Mouse (Mus musculus): ENCODE results near the gene Carmil3.

The Carmil3 gene

DNA sequence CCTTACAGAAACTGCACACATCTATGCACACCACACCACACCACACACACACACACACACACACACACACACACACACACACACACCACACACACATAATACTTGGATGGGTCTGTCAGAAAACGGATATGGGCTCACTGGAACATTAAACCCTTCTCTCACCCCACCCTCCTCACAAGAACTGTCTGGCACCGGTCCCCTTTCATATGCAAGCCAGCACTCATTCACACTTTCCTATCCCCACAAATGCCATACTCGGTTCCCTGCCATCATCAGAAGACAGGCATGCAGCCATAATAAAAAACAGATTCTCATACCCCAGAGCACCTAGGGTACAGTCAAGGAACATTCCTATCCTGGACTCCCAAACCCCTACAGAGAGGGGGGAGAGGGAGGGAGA is 1.7 kb downstream of the Carmil3 start:
- in situ Hi-C loops (cut with MboI, MseI) = loop anchor here (5.0 to 10.0 kb wide), 2 partner anchors 40 to 1083 kb away; partner anchors contain the start of genes Cenpj and Parp4

DNA sequence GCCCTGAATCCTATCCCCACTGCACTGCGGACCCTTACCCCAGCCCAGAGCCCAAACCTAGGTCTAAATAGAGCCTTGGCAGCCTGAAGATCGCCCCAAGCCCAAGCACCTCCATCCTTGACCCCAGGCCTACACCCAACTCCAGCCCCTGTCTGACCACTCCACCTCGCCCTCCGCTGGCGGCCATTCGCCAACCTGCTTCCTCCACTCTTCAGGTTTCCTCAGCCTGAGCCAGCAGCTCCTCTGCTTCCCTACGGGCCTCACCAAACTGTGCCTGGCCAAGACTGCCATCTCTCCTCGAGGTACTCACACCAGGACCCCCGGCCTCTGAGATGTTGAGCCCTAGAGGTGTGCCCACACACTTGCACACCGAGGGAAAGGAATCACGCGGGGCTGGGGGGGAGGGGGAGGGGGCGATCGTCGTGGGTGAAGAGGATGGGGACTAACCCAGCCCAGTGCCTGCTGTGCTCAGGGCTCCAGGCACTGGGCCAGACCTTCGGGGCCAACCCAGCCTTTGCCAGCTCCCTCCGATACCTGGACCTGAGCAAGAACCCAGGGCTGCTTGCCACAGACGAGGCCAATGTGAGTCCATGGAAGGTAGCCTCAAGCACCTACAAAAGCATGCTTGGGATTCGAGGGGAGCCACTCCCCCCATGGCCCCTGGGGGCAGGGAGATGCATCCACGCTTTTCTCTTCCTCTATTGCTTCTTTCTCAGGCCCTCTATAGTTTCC is 5.2 kb downstream of the Carmil3 start:
- in situ Hi-C loops (cut with MboI, MseI) = loop anchor here (10.0 kb wide), 1 partner anchor 1079 kb away; the partner anchor contains the start of genes Cenpj and Parp4

DNA sequence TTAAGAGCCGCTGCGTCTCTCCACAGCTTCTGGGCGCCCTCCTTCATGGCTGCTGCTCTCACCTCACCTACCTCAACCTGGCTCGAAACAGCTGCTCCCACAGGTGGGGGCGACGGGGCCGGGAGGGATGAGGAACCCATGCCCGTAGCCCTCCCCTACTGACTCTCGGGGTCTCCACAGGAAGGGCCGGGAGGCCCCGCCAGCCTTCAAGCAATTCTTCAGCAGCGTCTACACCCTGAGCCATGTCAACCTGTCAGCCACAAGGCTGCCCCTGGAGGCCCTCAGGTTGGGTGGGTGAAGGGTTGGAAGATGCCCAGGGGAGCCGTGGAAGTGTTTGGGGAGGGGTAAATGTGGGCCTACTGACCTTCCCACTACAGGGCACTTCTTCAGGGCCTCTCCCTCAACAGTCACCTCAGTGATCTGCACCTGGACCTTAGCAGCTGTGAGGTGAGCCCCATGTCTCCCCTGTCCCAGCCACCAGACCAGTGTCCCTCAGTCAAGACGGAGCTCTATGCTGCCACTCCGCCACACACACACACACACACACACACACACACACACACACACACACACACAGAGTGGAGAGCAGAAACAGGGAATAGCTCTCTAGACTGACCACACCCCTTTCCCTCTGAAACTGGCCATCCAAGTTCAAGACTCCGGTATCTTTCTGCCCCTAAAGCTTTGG is 6.5 kb downstream of the Carmil3 start:
- in situ Hi-C loops (cut with MboI, MseI) = loop anchor here (10.0 kb wide), 1 partner anchor 1078 kb away; the partner anchor contains the start of genes Cenpj and Parp4

DNA sequence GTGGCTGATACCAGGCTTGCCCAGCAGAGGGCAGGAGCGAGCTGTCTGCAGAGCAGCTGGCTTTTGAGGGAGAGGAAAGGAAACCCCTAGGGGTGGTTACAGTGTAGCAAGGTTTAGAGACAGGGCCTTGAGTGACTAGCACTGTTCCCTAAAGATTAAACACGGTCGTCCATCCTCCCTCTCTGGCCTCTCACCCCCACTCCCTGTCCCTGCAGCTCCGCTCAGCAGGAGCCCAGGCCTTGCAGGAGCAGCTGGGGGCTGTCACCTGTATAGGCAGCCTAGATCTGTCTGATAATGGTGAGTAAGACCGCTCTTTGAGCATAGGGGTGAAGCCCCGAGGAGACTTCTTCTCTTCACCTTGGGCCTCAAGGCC is 7.0 kb downstream of the Carmil3 start:
- in situ Hi-C loops (cut with MboI, MseI) = loop anchor here (10.0 kb wide), 1 partner anchor 1077 kb away; the partner anchor contains the start of genes Cenpj and Parp4

DNA sequence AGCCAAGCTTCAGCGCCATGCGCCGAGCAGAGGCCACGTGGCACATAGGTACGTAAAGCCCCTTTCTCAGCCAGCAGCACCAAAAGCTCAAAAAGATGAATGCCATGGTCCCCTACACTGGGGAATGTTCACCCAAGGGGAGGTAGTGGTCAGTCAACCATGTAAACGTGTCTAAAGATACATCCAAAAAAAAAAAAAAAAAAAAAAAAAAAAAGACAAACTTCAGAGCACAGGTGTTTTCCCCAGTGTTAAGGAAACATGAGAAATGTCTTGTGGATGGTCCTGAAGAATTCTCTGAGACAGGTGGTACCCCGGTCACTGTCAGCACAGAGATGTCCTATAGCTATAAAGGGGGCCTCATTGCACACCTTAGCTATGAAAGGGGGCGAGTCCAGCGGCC is 15.2 kb downstream of the Carmil3 start:
- in situ Hi-C loops (cut with MboI, MseI) = no loop called here

DNA sequence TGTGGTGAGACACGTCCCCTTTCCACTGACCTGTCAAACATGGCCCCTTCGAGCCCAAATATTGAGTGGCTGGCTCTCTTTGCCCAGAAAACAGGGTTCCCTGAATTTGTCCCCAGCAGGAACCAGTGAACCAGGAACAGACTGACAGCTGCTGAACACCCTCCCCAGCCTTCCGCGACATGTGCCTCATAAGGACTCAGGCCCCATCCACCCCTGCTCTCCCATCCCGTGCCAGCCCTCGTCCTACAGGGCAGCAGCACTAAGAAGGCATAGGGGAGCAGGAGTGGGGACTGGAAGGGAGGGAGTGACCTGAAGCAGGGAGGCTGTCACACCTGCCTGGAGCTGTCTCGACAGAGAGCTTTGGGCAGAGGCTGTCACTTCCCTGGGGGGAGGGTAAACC is 17.4 kb downstream of the Carmil3 start:
- in situ Hi-C loops (cut with MboI, MseI) = no loop called here

DNA sequence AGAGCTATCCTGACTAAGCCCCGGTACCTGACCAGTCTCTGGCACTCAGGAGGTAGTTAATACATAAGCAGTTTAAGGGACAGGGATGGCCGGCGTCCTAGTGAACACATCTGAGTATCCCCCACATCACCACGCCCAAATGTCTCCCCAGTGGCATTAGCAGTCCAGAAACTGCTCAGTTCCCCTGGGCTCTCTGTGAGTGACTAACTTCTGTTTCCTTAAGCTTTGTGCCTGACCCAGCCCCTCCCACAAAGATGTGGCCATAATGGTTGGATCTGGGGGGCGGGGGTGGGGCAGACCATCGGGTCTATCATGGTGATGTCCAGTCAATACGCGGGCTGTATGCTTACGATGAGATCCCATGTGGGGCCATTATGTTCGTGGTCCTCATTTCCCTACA is 19.1 kb downstream of the Carmil3 start:
- in situ Hi-C loops (cut with MboI, MseI) = no loop called here

DNA sequence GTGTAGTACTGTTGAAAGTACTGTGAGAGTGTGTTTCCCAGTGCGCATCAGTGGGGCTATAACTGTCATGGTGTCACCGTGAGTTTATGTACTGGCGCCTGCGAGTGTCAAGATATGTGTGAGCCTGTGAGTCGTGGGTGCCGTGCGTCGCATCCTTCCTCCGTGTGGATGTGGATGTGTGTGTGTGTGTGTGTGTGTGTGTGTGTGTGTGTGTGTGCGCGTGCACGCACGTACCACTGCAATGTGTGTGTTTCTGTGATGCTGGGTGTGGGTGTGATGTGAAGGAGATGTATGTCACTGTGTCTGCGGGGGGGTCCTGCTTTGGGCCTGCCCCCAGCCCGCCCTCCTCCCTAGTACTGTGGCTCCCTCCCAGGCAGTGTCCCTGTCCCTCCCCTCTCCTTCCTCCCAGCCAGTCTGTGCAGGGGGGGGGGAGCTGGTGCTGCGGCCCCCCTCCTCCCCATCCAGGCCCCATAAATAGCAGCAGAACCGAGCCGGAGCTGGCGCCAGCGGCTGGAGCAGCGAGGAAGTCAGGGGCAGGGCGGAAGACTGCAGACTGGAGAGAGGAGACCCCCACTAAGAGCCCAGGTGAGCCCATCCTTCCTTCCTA is 19.8 kb downstream of the Carmil3 start, which contains the start of gene Cpne6:
Gene Cpne6 (plus strand): TSS at position 321 of the 607 bp plus-strand sequence.
- in situ Hi-C loops (cut with MboI, MseI) = no loop called here

DNA sequence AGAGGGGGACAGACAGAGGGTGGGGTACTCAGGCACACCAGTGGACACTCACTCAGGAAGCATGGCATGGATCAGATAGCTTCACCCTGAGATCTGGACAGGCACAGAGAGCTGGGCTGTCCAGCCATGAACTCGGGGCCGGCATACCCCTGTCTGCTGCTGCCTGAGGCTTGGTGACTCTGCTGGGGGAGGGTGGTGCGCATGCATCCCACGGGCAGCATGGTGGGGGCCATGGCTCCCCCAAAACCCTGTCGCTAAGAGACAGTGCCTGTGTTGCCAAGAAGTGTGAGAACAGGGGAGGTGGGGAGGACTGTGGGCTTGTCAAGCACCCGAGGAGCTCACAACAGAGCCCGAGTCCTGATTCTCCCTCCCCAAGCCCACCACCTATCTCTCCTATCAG is 20.6 kb downstream of the Carmil3 start:
- in situ Hi-C loops (cut with MboI, MseI) = no loop called here

DNA sequence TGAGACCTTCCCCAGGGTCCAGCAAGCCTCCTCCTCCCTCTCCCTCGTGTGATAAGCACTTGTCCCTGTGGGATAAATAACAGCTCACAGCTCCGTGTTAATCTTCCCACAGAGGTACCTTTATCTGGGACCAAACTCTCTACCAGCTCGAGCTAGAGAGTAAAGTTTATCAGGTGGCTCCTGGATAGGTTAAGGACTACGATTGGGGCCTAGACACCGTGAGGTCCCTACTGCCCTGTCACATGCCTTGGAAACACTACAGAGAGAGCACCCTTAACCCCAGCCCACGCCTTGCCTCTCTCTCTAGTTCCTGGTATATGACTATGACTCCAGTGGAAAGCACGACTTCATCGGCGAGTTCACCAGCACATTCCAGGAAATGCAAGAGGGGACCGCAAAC is 23.5 kb downstream of the Carmil3 start:
- in situ Hi-C loops (cut with MboI, MseI) = no loop called here

DNA sequence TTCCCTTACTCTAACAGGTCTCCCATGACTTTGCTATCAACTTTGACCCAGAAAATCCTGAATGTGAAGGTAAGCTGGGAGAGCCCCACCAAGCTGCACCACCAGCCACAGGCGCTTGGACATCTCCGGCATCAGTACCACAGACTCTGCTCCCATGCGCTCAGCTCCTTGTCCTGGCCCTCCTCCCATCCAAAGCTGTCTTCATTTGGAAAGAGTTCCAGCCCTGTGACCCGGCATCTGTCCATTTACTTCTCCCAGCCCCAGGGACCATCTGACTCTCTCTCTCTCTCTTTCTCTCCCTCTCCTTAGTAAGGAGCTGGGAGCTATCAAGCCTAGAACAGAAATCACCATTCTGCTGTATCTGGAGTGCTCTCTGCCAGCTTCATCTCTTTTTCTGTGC is 25.4 kb downstream of the Carmil3 start:
- in situ Hi-C loops (cut with MboI, MseI) = no loop called here

DNA sequence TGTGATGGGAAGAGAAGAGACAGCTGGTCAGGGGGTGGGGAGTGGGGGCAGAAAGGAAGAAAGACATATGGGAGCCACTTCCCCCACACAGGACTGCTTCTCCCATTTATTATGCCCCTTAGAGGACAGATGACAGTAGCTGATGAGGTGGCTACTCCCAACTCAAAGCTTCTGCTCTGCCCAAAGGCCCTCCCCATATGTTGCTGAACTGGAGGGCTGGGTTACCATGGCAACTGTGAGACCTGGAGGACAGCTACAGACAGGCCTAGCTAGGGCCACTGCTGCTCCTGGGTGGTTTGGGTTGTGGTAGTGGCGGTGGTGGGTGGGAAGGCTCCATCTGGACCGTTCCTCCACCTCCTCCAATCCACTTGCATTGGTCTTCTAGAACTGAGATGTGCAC is 28.4 kb downstream of the Carmil3 start:
- in situ Hi-C loops (cut with MboI, MseI) = no loop called here

DNA sequence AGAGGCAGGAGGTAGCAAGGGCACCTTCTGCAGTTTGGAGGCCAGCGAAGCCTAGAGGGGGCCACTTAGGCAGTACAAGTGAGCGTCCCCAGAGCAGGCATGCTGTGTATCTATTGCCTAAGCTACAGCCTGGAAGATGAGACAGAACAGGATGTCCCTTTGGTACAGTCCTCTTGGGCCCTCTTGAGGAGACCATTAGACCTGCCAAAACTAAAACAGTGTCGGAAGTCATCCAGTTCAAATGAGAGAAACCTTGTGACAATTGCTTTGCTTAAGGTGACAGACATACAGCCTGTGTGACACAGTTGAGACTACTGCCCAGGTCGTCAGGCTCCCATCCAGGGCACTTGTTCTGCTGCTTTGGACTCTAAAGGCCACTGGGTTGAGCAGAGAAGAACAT is 29.2 kb downstream of the Carmil3 start:
- in situ Hi-C loops (cut with MboI, MseI) = no loop called here

DNA sequence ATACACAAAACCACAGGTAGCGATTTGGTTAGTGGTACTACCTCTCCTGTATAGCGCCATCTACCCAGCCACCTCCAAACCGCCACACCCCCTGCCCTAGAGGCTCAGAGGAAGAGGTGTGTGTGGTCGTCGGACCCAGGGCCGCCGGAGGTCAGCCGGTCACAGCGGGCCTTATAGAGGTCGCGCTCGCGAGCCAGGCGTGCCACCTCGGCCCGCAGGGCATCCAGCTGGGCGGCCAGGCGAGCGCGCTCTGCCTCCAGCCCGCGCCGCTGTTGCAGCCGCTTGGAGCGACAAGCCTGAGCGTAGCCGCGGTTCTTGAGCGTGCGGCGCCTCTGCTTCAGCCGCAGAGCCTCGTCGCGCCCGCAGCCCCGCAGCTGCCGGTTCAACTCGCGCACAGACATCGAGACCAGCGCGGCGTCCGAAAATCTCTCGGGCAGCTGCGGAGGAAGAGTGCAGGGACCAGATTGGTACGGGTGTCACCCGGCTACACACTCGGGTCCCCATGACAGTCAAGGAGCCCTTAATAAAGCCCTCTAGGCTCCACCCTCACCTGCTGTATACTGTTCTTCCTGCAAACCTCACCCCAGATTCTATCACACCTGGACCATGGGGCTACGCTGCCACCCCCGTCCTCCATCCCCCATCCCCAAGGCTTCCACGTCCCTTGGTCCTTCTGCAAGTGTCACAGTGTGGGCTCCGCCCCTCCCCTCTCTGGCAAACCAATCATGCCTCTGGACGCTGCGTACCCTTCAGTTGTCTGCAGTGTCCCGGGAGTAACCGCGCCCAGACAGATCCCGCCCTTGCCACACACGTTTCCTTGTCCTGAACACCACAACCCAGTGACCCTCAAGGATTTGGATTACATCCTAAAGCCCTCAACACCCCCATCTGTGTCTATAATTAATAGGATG is 30.3 kb downstream of the Carmil3 start:
- in situ Hi-C loops (cut with MboI, MseI) = no loop called here

DNA sequence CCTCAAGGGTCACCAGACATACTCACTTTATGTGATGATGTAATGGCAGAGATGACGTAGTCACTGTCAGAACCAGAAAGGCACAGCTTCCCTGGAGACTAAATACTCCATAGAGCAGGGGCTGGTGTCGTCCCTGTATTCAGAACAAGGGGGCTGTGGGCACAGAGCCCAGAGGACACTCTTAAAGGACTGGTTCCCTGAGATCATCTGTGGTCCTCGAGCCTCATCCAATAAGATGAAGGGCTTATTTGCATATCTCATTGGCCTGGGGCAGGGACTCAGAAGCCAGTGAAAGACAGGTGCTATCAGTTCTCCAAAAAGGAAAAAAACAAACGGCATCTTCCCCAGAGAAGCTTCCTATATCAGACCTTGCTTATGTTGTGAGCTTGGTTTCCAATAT is 33.6 kb downstream of the Carmil3 start:
- in situ Hi-C loops (cut with MboI, MseI) = no loop called here

DNA sequence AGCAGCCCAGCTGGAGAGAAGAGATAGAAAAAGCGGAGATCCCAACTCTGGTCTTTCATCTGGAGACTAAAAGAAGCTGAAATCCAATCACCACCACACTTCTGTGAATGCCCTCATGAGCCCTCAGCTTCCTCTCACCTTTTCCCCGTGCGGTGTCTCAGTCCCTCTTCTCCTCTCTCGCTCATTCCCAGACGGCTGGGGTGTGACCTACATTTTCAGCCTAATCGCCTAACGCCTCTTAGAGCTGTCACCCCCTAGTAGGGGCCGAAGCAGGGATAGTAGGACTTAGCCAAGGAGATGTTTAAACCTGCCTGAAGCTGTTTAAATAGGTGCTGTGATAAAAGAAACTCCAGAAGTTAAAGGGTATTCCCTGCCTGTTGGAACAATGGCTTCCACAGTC is 34.3 kb downstream of the Carmil3 start, which contains the start of gene Nrl:
Gene Nrl (minus strand): TSS at position 197 of the 400 bp plus-strand sequence.
- in situ Hi-C loops (cut with MboI, MseI) = no loop called here

DNA sequence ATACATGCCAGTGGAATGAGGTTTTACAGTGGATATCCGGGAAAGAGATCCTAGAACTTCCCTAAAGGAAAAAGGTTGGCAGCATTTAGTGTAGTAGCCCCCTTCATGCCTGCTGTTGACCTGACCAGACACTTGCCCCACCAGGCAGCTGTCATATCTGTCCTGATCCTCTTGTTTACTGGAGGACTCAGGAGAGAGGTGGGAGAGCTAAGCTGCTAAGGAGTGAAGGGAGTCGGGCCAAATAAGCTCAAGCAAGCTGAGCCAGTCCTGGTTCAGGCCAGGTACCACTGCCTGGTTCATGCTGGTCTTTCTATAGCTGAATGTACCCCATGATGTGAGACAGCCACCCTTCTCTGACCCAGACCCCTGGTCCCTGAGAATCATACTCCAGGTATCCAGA is 36.2 kb downstream of the Carmil3 start:
- in situ Hi-C loops (cut with MboI, MseI) = no loop called here

DNA sequence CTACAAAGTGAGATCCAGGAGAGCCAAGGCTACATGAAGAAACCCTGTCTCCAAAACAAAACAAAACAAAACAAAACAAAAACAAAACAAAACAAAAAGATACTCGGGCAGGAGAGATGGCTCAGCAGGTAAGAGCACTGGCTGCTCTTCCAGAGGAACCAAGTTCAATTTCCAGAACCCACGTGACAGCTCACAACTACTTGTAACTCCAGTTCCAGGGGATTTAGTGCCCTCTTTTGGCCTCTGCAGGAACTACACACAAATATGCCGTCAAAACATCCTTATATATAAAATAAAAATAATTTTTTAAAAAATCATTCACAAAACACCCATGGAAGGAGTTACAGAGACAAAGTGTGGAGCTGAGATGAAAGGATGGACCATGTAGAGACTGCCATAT is 37.5 kb downstream of the Carmil3 start:
- in situ Hi-C loops (cut with MboI, MseI) = no loop called here

DNA sequence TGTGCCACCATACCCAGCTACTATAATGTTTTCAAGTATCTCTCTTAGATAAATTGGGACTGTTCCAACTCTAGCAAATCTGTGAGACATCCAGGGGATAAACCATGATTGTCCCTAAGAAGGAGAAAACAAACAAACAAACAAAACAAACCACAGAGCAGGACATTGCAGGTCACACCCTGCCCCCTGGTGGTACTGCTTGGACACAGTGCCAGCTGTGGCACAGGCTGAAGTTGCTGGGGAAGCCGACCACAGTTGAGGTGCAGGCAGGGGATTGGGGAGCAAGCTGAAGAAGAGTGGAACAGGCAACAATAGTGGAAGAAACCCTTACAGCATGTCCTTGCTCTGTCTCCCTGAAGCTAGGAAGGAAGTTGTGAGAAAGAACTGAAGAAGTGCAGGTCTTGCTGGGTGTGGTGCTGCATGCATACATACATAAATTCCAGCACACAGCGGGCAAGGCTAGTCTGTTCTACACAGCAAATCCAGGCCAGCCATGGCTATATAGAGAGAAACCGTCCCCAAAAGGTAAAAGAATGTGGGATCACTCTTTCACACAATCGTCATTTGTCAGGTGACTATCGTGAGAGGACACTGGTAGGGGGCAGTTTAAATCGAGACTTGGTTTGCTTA is 45.8 kb downstream of the Carmil3 start:
- in situ Hi-C loops (cut with MboI, MseI) = no loop called here

DNA sequence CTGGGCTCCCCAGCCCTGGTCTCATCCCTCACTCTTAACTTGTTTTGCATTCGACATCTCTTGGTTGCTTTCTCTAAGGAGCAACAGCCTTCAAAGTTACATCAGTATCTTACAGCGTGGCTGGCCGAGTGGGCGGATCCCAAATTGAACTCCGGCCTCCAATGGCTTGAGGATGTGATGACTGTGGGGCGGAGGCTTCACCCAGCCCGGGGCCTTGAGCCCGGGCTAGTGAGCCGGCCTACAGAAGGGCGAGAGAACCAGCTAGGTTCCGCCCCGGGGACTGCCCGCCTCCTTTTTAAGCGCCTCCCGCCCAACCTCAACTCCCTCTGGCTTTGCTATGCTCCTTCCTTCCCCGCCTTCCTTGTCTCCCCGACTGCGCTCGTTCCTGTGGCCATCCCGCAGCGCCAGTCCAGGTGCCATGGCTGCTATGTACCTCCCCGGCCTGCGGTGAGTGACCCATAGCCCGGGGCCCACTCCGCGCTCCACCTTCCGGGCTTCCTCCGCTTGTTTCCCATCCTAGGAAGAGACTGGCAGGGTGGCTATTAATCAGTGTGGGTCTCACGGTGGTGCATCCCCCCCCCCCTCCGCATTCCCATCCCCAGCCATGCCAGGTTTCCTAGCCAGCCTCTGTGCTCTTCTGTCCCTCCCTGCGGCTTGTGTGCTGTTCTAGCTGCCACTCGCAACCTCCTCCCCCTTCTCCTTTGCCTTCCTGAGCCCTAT is 49.8 kb downstream of the Carmil3 start, which contains the start of gene Pck2:
Gene Pck2 (plus strand): TSS at position 200 of the 720 bp plus-strand sequence.
- in situ Hi-C loops (cut with MboI, MseI) = no loop called here
